Mouse (Mus musculus): ENCODE measurements around the gene Tktl2. TPM values are rescaled to one million over a fixed set of nuclear protein-coding genes. Genes with fewer than 3 reads are reported as not detected.

Tktl2 gene
- not detected in 2 replicates for polyA plus RNA-seq (2015; fragmentation: Nextera tagmentation; extraction: Ambion mirVana)

- no peaks in the 10 kb centered on the region for H3K9me3 ChIP-seq
- H3K4me1 ChIP-seq = no peaks in the 10 kb centered on the region
- H3K36me3 ChIP-seq = no peaks in the 10 kb centered on the region
- H3K27me3 ChIP-seq = no peaks in the 10 kb centered on the region
- no peak for ATAC-seq (ENCODE audit: borderline replicate concordance, extremely low read depth, low FRiP score, low TSS enrichment)
- no peak within 1 kb of the TSS for H3K4me2 ChIP-seq
- H3K9ac ChIP-seq = no peak within 1 kb of the TSS
- 91% methylated on average over 22 of the region's 22 CpGs for WGBS
- no peak within 1 kb of the TSS for H3K4me3 ChIP-seq
- no peak within 1 kb of the TSS for H3K27ac ChIP-seq
Measured at GRCm38 (mm10) chr8:66511537-66511936, at the start of gene Tktl2. Gene Tktl2, plus strand, starts transcription at chr8:66511756.

- Histone ChIP-seq H3K27ac (no peak overlapping the region), H3K9ac (no peak overlapping the region), H3K9me3 (no peaks in the 10 kb centered on the region), H3K27me3 (no peaks in the 10 kb centered on the region), H3K4me2 (no peak overlapping the region), H3K4me1 (no peaks in the 10 kb centered on the region), H3K4me3 (no peak overlapping the region), H3K36me3 (no peaks in the 10 kb centered on the region)
- ATAC-seq (ENCODE audit: borderline replicate concordance, extremely low read depth, low FRiP score, low TSS enrichment) = no peak
- WGBS = 59% methylated on average over 3 of the region's 3 CpGs
Measured at GRCm38 (mm10) chr8:66469821-66470220, 41.7 kb upstream of the Tktl2 start.

- H3K4me2 ChIP-seq = no peak overlapping the region
- peaks cover 51% of the 10 kb centered on the region for H3K36me3 ChIP-seq
- no peak overlapping the region for H3K4me3 ChIP-seq
- ATAC-seq (ENCODE audit: borderline replicate concordance, extremely low read depth, low FRiP score, low TSS enrichment) = no peak
- H3K27me3 ChIP-seq = no peaks in the 10 kb centered on the region
- WGBS = 95% methylated on average over 3 of the region's 3 CpGs
- H3K27ac ChIP-seq = no peak overlapping the region
- no peaks in the 10 kb centered on the region for H3K9me3 ChIP-seq
- no peak overlapping the region for H3K9ac ChIP-seq
- H3K4me1 ChIP-seq = no peaks in the 10 kb centered on the region
Measured at GRCm38 (mm10) chr8:66476880-66477279, 34.7 kb upstream of the Tktl2 start.

- Histone ChIP-seq H3K9me3 (no peaks in the 10 kb centered on the region), H3K27ac (no peak within 1 kb of the TSS), H3K36me3 (peaks cover 18% of the 10 kb centered on the region), H3K4me1 (peaks cover 4% of the 10 kb centered on the region; the same call in 1 of the 2 replicates), H3K9ac (peak within 1 kb of the TSS; percentile 73), H3K27me3 (no peaks in the 10 kb centered on the region), H3K4me3 (peak within 1 kb of the TSS; percentile 96), H3K4me2 (peak within 1 kb of the TSS; percentile 59)
- under 1% methylated on average over 45 of the region's 45 CpGs for WGBS
- peak; percentile 94 for ATAC-seq (ENCODE audit: borderline replicate concordance, extremely low read depth, low FRiP score, low TSS enrichment)
Measured at GRCm38 (mm10) chr8:66486084-66486763, 25.3 kb upstream of the Tktl2 start, which contains the start of gene Tma16. Gene Tma16, minus strand, starts transcription at chr8:66486530.

- Histone ChIP-seq H3K4me1 (peaks cover 4% of the 10 kb centered on the region; the same call in 1 of the 2 replicates), H3K36me3 (0 out of 2 replicates have a peak, but pooled peaks cover 1% of the 10 kb centered on the region), H3K9me3 (no peaks in the 10 kb centered on the region), H3K9ac (no peak overlapping the region), H3K27me3 (no peaks in the 10 kb centered on the region), H3K27ac (no peak overlapping the region), H3K4me3 (no peak overlapping the region), H3K4me2 (no peak overlapping the region)
- 49% methylated on average over 3 of the region's 3 CpGs for WGBS
- no peak for ATAC-seq (ENCODE audit: borderline replicate concordance, extremely low read depth, low FRiP score, low TSS enrichment)
Measured at GRCm38 (mm10) chr8:66488556-66488955, 23.0 kb upstream of the Tktl2 start.

GRCm38 (mm10) chr8:66490624-66491023, 20.9 kb upstream of the Tktl2 start:
- 75% methylated on average over 4 of the region's 4 CpGs for WGBS
- no peak overlapping the region for H3K27ac ChIP-seq
- H3K4me1 ChIP-seq = no peaks in the 10 kb centered on the region
- no peaks in the 10 kb centered on the region for H3K36me3 ChIP-seq
- H3K27me3 ChIP-seq = no peaks in the 10 kb centered on the region
- H3K4me3 ChIP-seq = no peak overlapping the region
- H3K9ac ChIP-seq = no peak overlapping the region
- H3K4me2 ChIP-seq = no peak overlapping the region
- no peak for ATAC-seq (ENCODE audit: borderline replicate concordance, extremely low read depth, low FRiP score, low TSS enrichment)
- H3K9me3 ChIP-seq = no peaks in the 10 kb centered on the region

GRCm38 (mm10) chr8:66494496-66494895, 17.1 kb upstream of the Tktl2 start:
- Histone ChIP-seq H3K4me3 (no peak overlapping the region), H3K9me3 (no peaks in the 10 kb centered on the region), H3K27ac (no peak overlapping the region), H3K36me3 (no peaks in the 10 kb centered on the region), H3K27me3 (no peaks in the 10 kb centered on the region; the same call in 1 of the 2 replicates), H3K4me1 (no peaks in the 10 kb centered on the region), H3K9ac (no peak overlapping the region), H3K4me2 (no peak overlapping the region)
- ATAC-seq (ENCODE audit: borderline replicate concordance, extremely low read depth, low FRiP score, low TSS enrichment) = no peak
- 51% methylated on average over 2 of the region's 2 CpGs for WGBS

- 6% methylated on average over 8 of the region's 8 CpGs for WGBS
- Histone ChIP-seq H3K36me3 (no peaks in the 10 kb centered on the region), H3K4me2 (no peak overlapping the region), H3K4me1 (no peaks in the 10 kb centered on the region), H3K9me3 (no peaks in the 10 kb centered on the region), H3K27me3 (no peaks in the 10 kb centered on the region; the same call in 1 of the 2 replicates), H3K27ac (no peak overlapping the region), H3K4me3 (no peak overlapping the region), H3K9ac (no peak overlapping the region)
- ATAC-seq (ENCODE audit: borderline replicate concordance, extremely low read depth, low FRiP score, low TSS enrichment) = peak; percentile 52; the same call in 1 of the 2 replicates
Measured at GRCm38 (mm10) chr8:66495726-66496125, 15.8 kb upstream of the Tktl2 start.

- no peak overlapping the region for H3K9ac ChIP-seq
- H3K9me3 ChIP-seq = no peaks in the 10 kb centered on the region
- no peaks in the 10 kb centered on the region for H3K36me3 ChIP-seq
- H3K4me3 ChIP-seq = no peak overlapping the region
- no peaks in the 10 kb centered on the region; the same call in 1 of the 2 replicates for H3K27me3 ChIP-seq
- H3K27ac ChIP-seq = no peak overlapping the region
- H3K4me1 ChIP-seq = no peaks in the 10 kb centered on the region
- no peak for ATAC-seq (ENCODE audit: borderline replicate concordance, extremely low read depth, low FRiP score, low TSS enrichment)
- no peak overlapping the region for H3K4me2 ChIP-seq
- 40% methylated on average over 4 of the region's 4 CpGs for WGBS
Measured at GRCm38 (mm10) chr8:66496998-66497577, 14.5 kb upstream of the Tktl2 start.

GRCm38 (mm10) chr8:66503381-66503780, 8.2 kb upstream of the Tktl2 start:
- no peaks in the 10 kb centered on the region for H3K4me1 ChIP-seq
- H3K4me2 ChIP-seq = no peak overlapping the region
- WGBS = 66% methylated on average over 2 of the region's 2 CpGs
- H3K9ac ChIP-seq = no peak overlapping the region
- no peaks in the 10 kb centered on the region for H3K9me3 ChIP-seq
- H3K4me3 ChIP-seq = no peak overlapping the region
- no peak for ATAC-seq (ENCODE audit: borderline replicate concordance, extremely low read depth, low FRiP score, low TSS enrichment)
- H3K27ac ChIP-seq = no peak overlapping the region
- H3K27me3 ChIP-seq = no peaks in the 10 kb centered on the region
- no peaks in the 10 kb centered on the region for H3K36me3 ChIP-seq

GRCm38 (mm10) chr8:66519149-66519548, 7.6 kb downstream of the Tktl2 start:
- H3K9ac ChIP-seq = no peak overlapping the region
- H3K9me3 ChIP-seq = no peaks in the 10 kb centered on the region
- ATAC-seq (ENCODE audit: borderline replicate concordance, extremely low read depth, low FRiP score, low TSS enrichment) = no peak
- H3K27ac ChIP-seq = no peak overlapping the region
- WGBS = 76% methylated on average over 2 of the region's 2 CpGs
- no peaks in the 10 kb centered on the region for H3K27me3 ChIP-seq
- H3K4me2 ChIP-seq = no peak overlapping the region
- no peak overlapping the region for H3K4me3 ChIP-seq
- no peaks in the 10 kb centered on the region for H3K36me3 ChIP-seq
- no peaks in the 10 kb centered on the region for H3K4me1 ChIP-seq

- Histone ChIP-seq H3K27me3 (no peaks in the 10 kb centered on the region), H3K9me3 (no peaks in the 10 kb centered on the region), H3K9ac (no peak overlapping the region), H3K4me3 (no peak overlapping the region), H3K36me3 (no peaks in the 10 kb centered on the region), H3K27ac (no peak overlapping the region), H3K4me2 (no peak overlapping the region), H3K4me1 (no peaks in the 10 kb centered on the region)
- no peak for ATAC-seq (ENCODE audit: borderline replicate concordance, extremely low read depth, low FRiP score, low TSS enrichment)
Measured at GRCm38 (mm10) chr8:66520576-66520975, 9.0 kb downstream of the Tktl2 start.

Measured in lung, embryonic 15.5 days (tissue).